Mouse (Mus musculus) ES-CJ7 (cell line): ENCODE data around the gene Hnrnpab.
"Not testable (repeated sequence)": the region's sequence is repeated elsewhere in the genome, so short reads cannot be mapped to it uniquely, and the experiment has no call there.

Source experiments
- DNase-seq: peaks from one replicate; pipeline ENCODE4 v3.0.0; 2011; ENCODE audit warnings: low read depth, low spot score

Gene Hnrnpab

DNA sequence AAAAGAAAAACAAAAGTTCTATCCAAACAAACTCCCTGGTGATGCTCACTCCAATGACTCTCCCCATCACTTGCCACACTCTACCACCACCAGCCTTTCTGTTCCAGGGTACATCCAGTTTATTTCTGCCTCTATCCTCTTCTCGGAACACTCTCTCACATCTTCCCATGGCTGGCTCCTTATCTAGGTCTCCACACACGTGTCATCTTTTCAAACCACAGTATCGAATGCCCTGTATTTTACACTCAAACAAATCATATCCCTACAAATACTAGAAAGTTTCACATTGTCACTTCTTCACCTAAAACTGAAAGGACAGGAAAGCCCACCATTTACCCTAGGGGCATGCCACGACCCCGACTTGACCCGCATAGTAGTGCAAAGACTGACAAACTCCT, 28.5 kb upstream of the Hnrnpab start:
- DNase-seq, result no peak

- peak; percentile 86 for DNase-seq
Measured at GRCm38 (mm10) chr11:51633721-51634120, 27.1 kb upstream of the Hnrnpab start.

DNA sequence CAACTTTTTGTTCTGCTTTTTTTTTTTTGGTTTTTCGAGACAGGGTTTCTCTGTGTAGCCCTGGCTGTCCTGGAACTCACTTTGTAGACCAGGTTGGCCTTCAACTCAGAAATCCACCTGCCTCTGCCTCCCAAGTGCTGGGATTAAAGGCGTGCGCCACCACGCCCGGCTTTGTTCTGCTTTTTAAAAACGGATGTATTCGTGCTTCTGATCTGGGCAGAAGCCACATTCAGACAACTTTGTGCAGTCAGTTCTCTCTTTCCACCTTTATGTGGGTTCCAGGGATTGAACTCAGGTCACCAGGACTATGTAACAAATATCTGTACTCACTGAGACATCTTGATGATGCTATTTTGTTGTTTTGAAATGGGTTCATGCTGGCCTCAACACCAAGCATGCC, 26.6 kb upstream of the Hnrnpab start:
- DNase-seq, result not testable (repeated sequence)

DNA sequence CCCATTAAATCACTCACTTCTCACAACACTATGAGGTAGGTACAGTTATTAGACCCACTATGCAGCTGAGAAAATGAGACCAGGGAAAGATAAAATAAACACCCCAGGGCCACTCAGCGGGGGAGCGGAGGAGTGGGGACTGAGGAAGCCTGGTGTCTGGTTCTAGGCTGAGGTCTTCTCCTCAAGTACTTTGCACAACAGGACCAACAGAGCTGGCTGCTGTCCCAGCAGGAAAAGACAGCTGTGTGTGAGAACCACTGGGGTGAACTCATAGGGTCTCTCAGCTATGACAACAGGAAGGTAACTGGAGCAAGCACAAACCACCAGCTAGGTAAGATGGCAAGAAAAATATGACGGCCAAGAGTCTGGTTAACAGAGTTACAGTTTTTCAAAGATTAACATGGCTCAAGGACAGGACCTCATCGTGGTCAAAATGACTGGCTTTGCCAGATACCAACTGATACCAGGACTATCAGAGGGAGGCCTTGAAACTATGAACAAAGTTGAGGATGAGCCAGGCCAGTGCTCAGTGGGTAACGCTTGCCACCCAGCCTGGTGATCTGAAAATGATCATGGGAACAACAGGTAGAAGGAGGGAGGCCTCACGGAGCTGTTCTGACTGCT, 25.6 kb upstream of the Hnrnpab start:
- DNase-seq, result no peak

- DNase-seq, result no peak
Measured at GRCm38 (mm10) chr11:51629651-51630314, 23.1 kb upstream of the Hnrnpab start.

GRCm38 (mm10) chr11:51627907-51628306, 21.3 kb upstream of the Hnrnpab start:
- no peak for DNase-seq

DNA sequence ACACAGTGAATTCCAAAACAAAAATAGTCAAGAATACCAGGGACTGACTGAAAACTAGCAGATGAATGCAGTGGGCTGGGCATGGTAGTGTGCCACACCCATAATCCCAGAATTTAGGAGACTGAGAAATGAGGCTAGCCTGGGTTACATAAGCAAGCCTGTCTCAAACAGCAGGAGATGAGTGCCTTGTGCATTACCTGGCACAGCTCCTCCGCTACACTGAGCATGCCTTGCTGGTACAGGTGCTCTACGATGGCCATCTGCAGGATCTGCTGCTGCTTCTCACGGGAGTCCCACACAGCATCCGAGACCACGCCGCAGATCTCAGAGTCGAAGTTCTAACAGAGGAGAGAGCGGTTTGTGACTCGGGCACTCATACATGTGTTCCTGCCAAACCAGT, 20.8 kb upstream of the Hnrnpab start:
- DNase-seq, result no peak

DNA sequence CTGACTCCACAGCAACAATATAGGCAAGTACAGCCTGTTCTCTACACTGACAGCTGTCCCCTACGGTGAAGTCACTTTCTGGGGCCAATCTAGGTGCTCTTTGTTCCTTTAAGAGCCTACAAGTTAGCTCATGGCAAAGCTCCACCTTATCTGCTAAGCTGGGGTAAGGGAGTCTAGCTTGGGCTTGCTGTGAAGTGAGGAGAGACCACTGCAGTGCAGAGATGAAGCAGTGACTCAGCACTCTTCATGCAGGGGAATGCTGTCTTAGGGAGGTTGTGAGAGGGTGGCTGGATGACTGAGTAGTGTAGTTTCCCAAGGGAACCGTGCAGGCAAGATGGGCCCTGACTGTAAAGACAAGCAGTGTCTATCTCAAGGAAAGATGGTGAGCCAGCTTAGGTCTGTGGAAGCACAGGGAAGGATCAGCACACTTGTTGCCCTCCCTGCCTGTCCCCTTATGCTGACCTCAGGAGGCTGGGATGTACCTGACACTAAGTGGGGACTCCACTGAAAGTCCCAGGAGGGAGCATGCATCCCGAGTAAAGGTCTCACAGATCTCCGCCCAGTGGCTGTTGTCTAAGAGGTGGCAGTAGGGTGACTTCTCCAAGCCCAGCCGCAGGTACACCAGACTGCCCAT, 18.7 kb upstream of the Hnrnpab start:
- DNase-seq, result no peak

GRCm38 (mm10) chr11:51622971-51623491, 16.4 kb upstream of the Hnrnpab start:
- DNase-seq, result no peak

DNA sequence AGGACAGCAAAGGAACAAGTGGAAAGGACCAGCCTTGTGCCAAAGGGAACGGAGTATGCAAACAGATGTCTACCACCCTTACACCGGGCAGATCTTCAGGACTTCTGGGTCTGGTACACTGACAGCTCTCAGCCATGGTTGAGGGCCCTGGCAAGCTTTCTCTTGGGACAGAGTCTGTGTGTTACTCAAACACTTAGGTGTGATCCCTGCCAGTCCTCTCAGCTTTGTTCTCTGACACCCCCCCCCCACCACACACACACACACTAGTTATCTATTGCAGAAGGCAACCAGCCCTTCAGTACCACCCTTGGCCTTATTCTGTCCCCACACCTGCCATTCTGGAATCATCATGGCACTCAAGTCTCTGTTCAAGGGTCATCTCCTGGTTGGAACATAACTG, 15.1 kb upstream of the Hnrnpab start:
- DNase-seq, result no peak

- no peak for DNase-seq
Measured at GRCm38 (mm10) chr11:51620084-51620483, 13.4 kb upstream of the Hnrnpab start.

- DNase-seq, result peak; percentile 99
Measured at GRCm38 (mm10) chr11:51619409-51620060, 12.9 kb upstream of the Hnrnpab start, which contains the start of gene Nhp2. Gene Nhp2 (plus strand): TSS chr11:51619735.

DNA sequence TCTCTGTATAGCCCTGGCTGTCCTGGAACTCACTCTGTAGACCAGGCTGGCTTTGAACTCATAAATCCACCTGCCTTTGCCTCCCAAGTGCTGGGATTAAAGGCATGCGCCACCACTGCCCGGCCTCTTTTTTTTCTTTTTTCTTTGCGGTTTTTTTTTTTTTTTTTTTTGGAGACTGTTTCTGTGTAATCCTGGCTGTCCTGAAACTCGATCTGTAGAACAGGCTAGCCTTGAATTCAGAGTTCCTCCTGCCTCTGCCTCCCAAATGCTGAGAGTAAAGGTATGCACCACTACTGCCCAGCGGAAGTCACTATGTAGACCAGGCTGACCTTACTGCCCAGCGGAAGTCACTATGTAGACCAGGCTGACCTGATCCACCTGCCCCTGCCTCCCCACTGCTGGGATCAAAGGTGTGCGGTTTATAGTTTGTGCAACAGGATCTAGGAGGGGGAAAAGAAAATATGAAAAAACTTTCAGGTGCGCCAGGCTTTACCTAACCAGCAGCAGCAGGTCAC, 12.3 kb upstream of the Hnrnpab start:
- no peak for DNase-seq

DNA sequence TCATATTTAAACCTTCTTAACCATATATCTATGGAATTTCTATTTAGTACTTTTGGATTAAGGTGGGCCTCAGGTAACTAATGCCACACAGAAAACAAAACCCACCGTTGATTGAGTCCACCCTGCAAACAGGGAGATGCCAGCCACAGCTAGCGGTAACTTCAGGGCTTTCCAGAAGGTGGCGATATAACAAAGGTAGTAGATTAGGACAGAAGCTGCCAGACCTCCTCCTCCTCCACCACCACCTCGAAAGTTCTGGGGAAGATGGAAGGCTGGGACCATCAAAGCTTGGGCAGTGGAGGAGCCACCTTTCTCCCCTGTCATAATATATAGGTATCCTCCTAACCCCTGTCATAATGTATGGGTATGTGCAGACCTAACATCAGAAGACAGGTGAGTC, 11.0 kb upstream of the Hnrnpab start:
- DNase-seq, result peak; percentile 85

- not testable (repeated sequence) for DNase-seq
Measured at GRCm38 (mm10) chr11:51616113-51616512, 9.5 kb upstream of the Hnrnpab start.

DNA sequence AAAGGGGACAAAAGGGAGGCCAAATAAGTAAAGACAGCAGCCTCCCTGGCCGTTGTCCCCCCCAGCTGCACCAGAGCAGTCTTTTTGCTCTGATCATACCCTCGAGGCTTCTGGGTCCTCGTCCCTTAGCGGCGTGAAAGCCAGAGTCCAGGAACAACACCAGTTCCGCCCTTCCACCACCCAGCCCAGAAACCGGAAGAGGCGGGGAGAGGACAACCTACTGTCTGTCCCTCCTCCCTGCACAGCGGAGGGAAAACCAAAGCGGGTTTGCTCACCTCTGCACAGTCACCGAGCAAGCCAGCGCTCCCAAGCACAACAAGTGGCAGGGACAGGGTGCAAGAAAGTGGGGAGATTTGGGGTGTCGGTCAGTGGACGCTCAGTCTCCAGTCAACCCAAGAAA, 9.0 kb upstream of the Hnrnpab start:
- peak; percentile 81 for DNase-seq

- no peak for DNase-seq
Measured at GRCm38 (mm10) chr11:51615129-51615528, 8.5 kb upstream of the Hnrnpab start.

GRCm38 (mm10) chr11:51614256-51614655, 7.6 kb upstream of the Hnrnpab start:
- no peak for DNase-seq

DNA sequence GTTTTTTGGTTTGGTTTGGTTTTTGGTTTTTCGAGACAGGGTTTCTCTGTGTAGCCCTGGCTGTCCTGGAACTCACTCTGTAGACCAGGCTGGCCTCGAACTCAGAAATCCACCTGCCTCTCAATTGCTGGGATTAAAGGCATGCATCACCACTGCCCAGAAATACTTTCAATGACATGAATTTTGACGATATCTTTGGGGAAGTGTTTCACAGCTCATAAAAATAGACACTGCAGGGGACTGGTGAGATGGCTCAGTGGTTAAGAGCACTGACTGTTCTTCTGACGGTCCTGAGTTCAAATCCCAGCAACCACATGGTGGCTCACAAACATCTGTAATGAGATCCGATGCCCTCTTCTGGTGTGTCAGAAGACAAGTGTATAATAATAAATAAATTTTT, 3.3 kb upstream of the Hnrnpab start:
- DNase-seq, result not testable (repeated sequence)

DNA sequence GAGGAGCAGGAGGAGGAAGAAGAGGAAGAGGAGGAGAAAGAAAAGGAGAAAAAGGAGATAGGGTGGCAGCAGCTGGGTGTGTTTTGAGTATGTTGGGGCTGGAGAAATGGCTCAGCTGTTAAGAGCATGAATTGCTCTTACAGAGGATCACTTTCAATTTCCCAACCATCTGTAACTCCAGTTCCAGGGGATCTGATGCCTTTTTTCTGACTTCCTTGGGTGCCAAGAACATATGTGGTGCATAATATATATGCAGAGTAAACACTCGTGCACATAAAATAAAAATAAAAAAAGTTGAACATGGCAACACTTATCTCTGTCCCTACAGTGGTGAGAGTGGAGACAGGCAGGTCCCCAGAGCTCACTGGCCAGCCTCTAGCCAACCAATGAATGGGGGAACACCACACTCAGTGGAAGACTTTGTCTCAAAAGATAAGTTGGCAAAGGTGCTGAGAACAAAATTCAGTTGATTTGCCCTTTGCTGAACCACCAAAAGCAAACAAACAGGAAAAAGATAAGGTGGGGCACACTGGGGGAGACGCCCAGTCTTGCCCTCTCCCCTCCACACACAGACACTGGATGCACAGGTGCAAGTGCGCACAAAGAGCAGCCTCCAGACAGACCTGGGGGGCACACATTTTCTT, 2.7 kb upstream of the Hnrnpab start:
- DNase-seq, result no peak

GRCm38 (mm10) chr11:51607096-51607738, 570 bp upstream of the Hnrnpab start:
- DNase-seq, result no peak
